Mouse (Mus musculus): ENCODE results near the gene Igfbp6.
A peak's percentile ranks its signal among the peaks of the same experiment; 100 is the strongest.
"Not testable (repeated sequence)": the region's sequence is repeated elsewhere in the genome, so short reads cannot be mapped to it uniquely, and the experiment has no call there.

The Igfbp6 gene

GRCm38 (mm10) chr15:102142914-102143912, 949 bp upstream of the Igfbp6 start:
- peak; percentile 86 for DNase-seq

GRCm38 (mm10) chr15:102144726-102145125, 564 bp downstream of the Igfbp6 start:
- no peak for DNase-seq

- no peak for DNase-seq
Observed at GRCm38 (mm10) chr15:102145330-102145729, 1.2 kb downstream of the Igfbp6 start.

GRCm38 (mm10) chr15:102146089-102146488, 1.9 kb downstream of the Igfbp6 start:
- DNase-seq: no peak

GRCm38 (mm10) chr15:102146882-102147281, 2.7 kb downstream of the Igfbp6 start:
- DNase-seq: peak; percentile 71

- no peak for DNase-seq
Observed at GRCm38 (mm10) chr15:102147674-102148402, 3.7 kb downstream of the Igfbp6 start.

GRCm38 (mm10) chr15:102149561-102149960, 5.4 kb downstream of the Igfbp6 start:
- DNase-seq: no peak

- DNase-seq: peak; percentile 56
Observed at GRCm38 (mm10) chr15:102150301-102151135, 6.4 kb downstream of the Igfbp6 start, which contains the start of gene Soat2. TSS of gene Soat2 (plus strand) at chr15:102150526.

- DNase-seq: no peak
Observed at GRCm38 (mm10) chr15:102152646-102153045, 8.5 kb downstream of the Igfbp6 start.

- DNase-seq: not testable (repeated sequence)
Observed at GRCm38 (mm10) chr15:102155006-102155405, 10.8 kb downstream of the Igfbp6 start.

- no peak for DNase-seq
Observed at GRCm38 (mm10) chr15:102156836-102157235, 12.7 kb downstream of the Igfbp6 start.

- no peak for DNase-seq
Observed at GRCm38 (mm10) chr15:102160415-102161060, 16.4 kb downstream of the Igfbp6 start.

GRCm38 (mm10) chr15:102163900-102164693, 19.9 kb downstream of the Igfbp6 start:
- DNase-seq: no peak

- no peak for DNase-seq
Observed at GRCm38 (mm10) chr15:102165468-102166100, 21.4 kb downstream of the Igfbp6 start.

GRCm38 (mm10) chr15:102167620-102168021, 23.5 kb downstream of the Igfbp6 start:
- peak; percentile 51 for DNase-seq

- no peak for DNase-seq
Observed at GRCm38 (mm10) chr15:102169064-102169463, 24.9 kb downstream of the Igfbp6 start.

GRCm38 (mm10) chr15:102173581-102173980, 29.4 kb downstream of the Igfbp6 start:
- no peak for DNase-seq

GRCm38 (mm10) chr15:102175736-102176319, 31.7 kb downstream of the Igfbp6 start:
- DNase-seq: peak; percentile 33

GRCm38 (mm10) chr15:102176571-102177316, 32.6 kb downstream of the Igfbp6 start:
- DNase-seq: no peak

GRCm38 (mm10) chr15:102177417-102177816, 33.3 kb downstream of the Igfbp6 start:
- DNase-seq: no peak
